ENCODE assay signal across 8 mouse cellular contexts in genomic region chr17:21009726-21010125, GRCm38 (mm10). TPM values are rescaled to one million over a fixed set of nuclear protein-coding genes. Genes with fewer than 3 reads are reported as not detected.
A peak's percentile ranks its signal among the peaks of the same experiment; 100 is the strongest.
DNase-seq lines count a peak whose midpoint lies in the region; ATAC-seq and TF ChIP-seq lines count a peak whose summit lies in the region.

No protein-coding gene starts in this region.

- peaks cover 4% of the 10 kb centered on the region; the same call in 1 of the 2 replicates for H3K36me3 ChIP-seq in heart, embryonic 11.5 days (ENCODE audit: control insufficient read depth, insufficient read depth, low read length)
- H3K36me3 ChIP-seq in ES-Bruce4 (ENCODE audit: control insufficient read depth, insufficient read depth, low read length, poor library complexity, severe bottlenecking) (peaks cover 6% of the 10 kb centered on the region), macrophage (ENCODE audit: inconsistent target) (peaks cover 23% of the 10 kb centered on the region; the same call in 1 of the 2 replicates)
- H3K36me3 ChIP-seq in forebrain, embryonic 15.5 days: peaks cover 26% of the 10 kb centered on the region

- H3K4me2 ChIP-seq in heart, embryonic 11.5 days: peak overlapping the region; percentile 88
- H3K4me2 ChIP-seq in forebrain, embryonic 15.5 days (replicated peaks): peak overlapping the region; percentile 80

- peaks cover 8% of the 10 kb centered on the region for H3K4me1 ChIP-seq in heart, embryonic 11.5 days (ENCODE audit: control insufficient read depth, insufficient read depth, low read length)
- H3K4me1 ChIP-seq in ES-Bruce4 (ENCODE audit: control insufficient read depth, insufficient read depth, low read length): peaks cover 1% of the 10 kb centered on the region
- peaks cover 16% of the 10 kb centered on the region for H3K4me1 ChIP-seq in forebrain, embryonic 15.5 days

- H3K9ac ChIP-seq in heart, embryonic 11.5 days (ENCODE audit: low read depth, low read length): peak overlapping the region; percentile 93
- peak overlapping the region; percentile 63 for H3K9ac ChIP-seq in ES-Bruce4 (ENCODE audit: low read depth, poor library complexity, severe bottlenecking)
- peak overlapping the region; percentile 87 for H3K9ac ChIP-seq in forebrain, embryonic 15.5 days (replicated peaks)

- H3K9me3 ChIP-seq in heart, embryonic 11.5 days (replicated peaks; ENCODE audit: control insufficient read depth, low read length): no peaks in the 10 kb centered on the region
- no peaks in the 10 kb centered on the region for H3K9me3 ChIP-seq in ES-Bruce4 (replicated peaks; ENCODE audit: control insufficient read depth, insufficient read depth, low read length, poor library complexity, severe bottlenecking)
- no peaks in the 10 kb centered on the region for H3K9me3 ChIP-seq in forebrain, embryonic 15.5 days

- 46% methylated on average over 1 of the region's 1 CpGs for WGBS in heart, embryonic 11.5 days (ENCODE audit: insufficient replicate concordance)
- 26% methylated on average over 1 of the region's 1 CpGs for WGBS in forebrain, embryonic 15.5 days
- 60% methylated on average over 1 of the region's 1 CpGs for WGBS in macrophage (ENCODE audit: missing documents)

- no peak for TF ChIP-seq POLR2A in ES-Bruce4 (IDR thresholded peaks at IDR 0.05; ENCODE audit: insufficient read depth, low read length)

- TF ChIP-seq CTCF in ES-Bruce4 (IDR thresholded peaks at IDR 0.05; ENCODE audit: low read depth, low read length): no peak

- peaks cover 34% of the 10 kb centered on the region for H3K79me2 ChIP-seq in macrophage (ENCODE audit: inconsistent target)

- no peak for DNase-seq in heart, adult 11 months
- no peak for DNase-seq in thymus, postnatal 36 days
- no peak for DNase-seq in cerebellum, adult 11-12 months
- DNase-seq in retina, embryonic 14.5 days (ENCODE audit: low spot score): no peak

- no peak for ATAC-seq in heart, embryonic 11.5 days (replicated peaks; ENCODE audit: insufficient number of reproducible peaks, low FRiP score, low TSS enrichment)
- no peak for ATAC-seq in forebrain, embryonic 15.5 days (replicated peaks)

- peak overlapping the region; percentile 84 for H3K4me3 ChIP-seq in heart, embryonic 11.5 days (ENCODE audit: low read depth, low read length)
- H3K4me3 ChIP-seq in ES-Bruce4 (ENCODE audit: low read depth, low read length): peak overlapping the region; percentile 52
- peak overlapping the region; percentile 88 for H3K4me3 ChIP-seq in forebrain, embryonic 15.5 days
- H3K4me3 ChIP-seq in macrophage (ENCODE audit: inconsistent target): peak overlapping the region; percentile 98

- H3K27me3 ChIP-seq in heart, embryonic 11.5 days (ENCODE audit: control insufficient read depth, insufficient read depth, low read length): no peaks in the 10 kb centered on the region
- no peaks in the 10 kb centered on the region for H3K27me3 ChIP-seq in ES-Bruce4 (ENCODE audit: control insufficient read depth, insufficient read depth, low read length, poor library complexity, severe bottlenecking)
- no peaks in the 10 kb centered on the region for H3K27me3 ChIP-seq in forebrain, embryonic 15.5 days

- TF ChIP-seq EP300 in ES-Bruce4 (IDR thresholded peaks at IDR 0.05; ENCODE audit: insufficient read depth, low read depth, low read length): no peak

- no peak overlapping the region for H3K27ac ChIP-seq in heart, embryonic 11.5 days (ENCODE audit: low read depth, low read length)
- H3K27ac ChIP-seq in ES-Bruce4 (ENCODE audit: insufficient read depth, low read length): no peak overlapping the region
- peak overlapping the region; percentile 93; the same call in 1 of the 2 replicates for H3K27ac ChIP-seq in forebrain, embryonic 15.5 days (replicated peaks)
- H3K27ac ChIP-seq in macrophage: peak overlapping the region; percentile 56

RNA-seq across cellular contexts. Expression of gene Zfp160, which starts 1.0 kb away (rescaled TPM):
- polyA plus RNA-seq in heart, embryonic 11.5 days (2014; fragmentation: Nextera tagmentation; extraction: Ambion mirVana): 9.2 and 11.8 TPM in 2 replicates
- polyA plus RNA-seq in ES-Bruce4 (2011; ENCODE audit: insufficient read depth, insufficient read length, low read depth, missing spikeins): 19.4 and 22.3 TPM in 2 replicates
- polyA plus RNA-seq in forebrain, embryonic 15.5 days (2015; fragmentation: Nextera tagmentation; extraction: Ambion mirVana): 19.8 and 19.9 TPM in 2 replicates
- 100 to 1,000 TPM in 10 of 26 experiments, 10 to 100 TPM in 16; 24.2 to 157 (median 83.9) TPM for total RNA-seq in macrophage (2018; cell fraction: chromatin; rRNA removed)
- total RNA-seq in macrophage (2018; cell fraction: cytosol; rRNA removed): 10 to 100 TPM in 17 of 26 experiments, 1 to 10 TPM in 9; 3.7 to 16.2 (median 11.8) TPM
- 10 to 100 TPM; 20.4 to 90.1 (median 59.2) TPM for total RNA-seq in macrophage (2018; cell fraction: nucleus; rRNA removed)
- polyA plus RNA-seq in macrophage (2018): 10.6 to 13.8 TPM (median 12.7 TPM) in 3 replicates

RNA-seq across cellular contexts. Expression of gene Vmn1r233, which starts 13.5 kb away (rescaled TPM):
- polyA plus RNA-seq in heart, embryonic 11.5 days (2014; fragmentation: Nextera tagmentation; extraction: Ambion mirVana): not detected in 2 replicates
- polyA plus RNA-seq in ES-Bruce4 (2011; ENCODE audit: insufficient read depth, insufficient read length, low read depth, missing spikeins) (not detected in 2 replicates), macrophage (2018) (not detected in 3 replicates)
- not detected in 2 replicates for polyA plus RNA-seq in forebrain, embryonic 15.5 days (2015; fragmentation: Nextera tagmentation; extraction: Ambion mirVana)
- not detected for total RNA-seq in macrophage (2018; cell fraction: chromatin; rRNA removed)
- total RNA-seq in macrophage (2018; cell fraction: cytosol; rRNA removed): not detected
- not detected for total RNA-seq in macrophage (2018; cell fraction: nucleus; rRNA removed)

Comparison
In these comparisons a context has a peak if more than half of its experiments do, and no peak if none do; other contexts are left out.
1. H3K27ac ChIP-seq: peak in forebrain, embryonic 15.5 days (single experiment) and macrophage (single experiment); none in heart, embryonic 11.5 days (single experiment) and ES-Bruce4 (single experiment).
2. Peak in every context shown above with its lines, with median percentiles within 50 percentile points of each other: H3K4me3 ChIP-seq and H3K9ac ChIP-seq.